Mouse (Mus musculus): ENCODE data around the gene Tph2. TPM values are rescaled to one million over a fixed set of nuclear protein-coding genes. Genes with fewer than 3 reads are reported as not detected.

Gene Tph2
- polyA plus RNA-seq, 1 experiment from 2014 or later: not detected

- Histone ChIP-seq H3K9ac (no peak overlapping the region), H3K9me3 (no peaks in the 10 kb centered on the region), H3K27me3 (no peaks in the 10 kb centered on the region), H3K4me3 (replicated peaks) (no peak overlapping the region), H3K36me3 (replicated peaks) (no peaks in the 10 kb centered on the region), H3K27ac (no peak overlapping the region), H3K4me1 (no peaks in the 10 kb centered on the region), H3K4me2 (no peak overlapping the region)
- WGBS: 53% methylated on average over 4 of the region's 4 CpGs
- ATAC-seq (ENCODE audit: low FRiP score): no peak
These were observed 133.2 kb downstream of the Tph2 start for GRCm38 (mm10) chr10:115051602-115052001.

GRCm38 (mm10) chr10:115050674-115051073, 134.1 kb downstream of the Tph2 start:
- ATAC-seq (ENCODE audit: low FRiP score): 0 out of 2 replicates have a peak, but pooled peaks have one; percentile 51
- Histone ChIP-seq H3K36me3 (replicated peaks) (no peaks in the 10 kb centered on the region), H3K9ac (no peak overlapping the region), H3K27me3 (no peaks in the 10 kb centered on the region), H3K4me3 (replicated peaks) (no peak overlapping the region), H3K9me3 (no peaks in the 10 kb centered on the region), H3K27ac (no peak overlapping the region), H3K4me1 (no peaks in the 10 kb centered on the region), H3K4me2 (no peak overlapping the region)
- 89% methylated on average over 12 of the region's 12 CpGs for WGBS

GRCm38 (mm10) chr10:115050178-115050577, 134.6 kb downstream of the Tph2 start:
- ATAC-seq (ENCODE audit: low FRiP score): no peak
- no peak overlapping the region for H3K4me3 ChIP-seq (replicated peaks)
- WGBS: 62% methylated on average over 8 of the region's 8 CpGs

GRCm38 (mm10) chr10:115048565-115048964, 136.3 kb downstream of the Tph2 start:
- Histone ChIP-seq H3K4me1 (no peaks in the 10 kb centered on the region), H3K9ac (no peak overlapping the region), H3K4me3 (replicated peaks) (no peak overlapping the region), H3K36me3 (replicated peaks) (no peaks in the 10 kb centered on the region), H3K27ac (no peak overlapping the region), H3K4me2 (no peak overlapping the region), H3K27me3 (no peaks in the 10 kb centered on the region), H3K9me3 (no peaks in the 10 kb centered on the region)
- ATAC-seq (ENCODE audit: low FRiP score): no peak
- WGBS: 95% methylated on average over 2 of the region's 2 CpGs

More at GRCm38 (mm10) chr10:115050178-115050577, 134.6 kb downstream of the Tph2 start:
- H3K4me2 ChIP-seq: no peak overlapping the region
- H3K27me3 ChIP-seq: no peaks in the 10 kb centered on the region
- no peaks in the 10 kb centered on the region for H3K36me3 ChIP-seq (replicated peaks)
- no peak overlapping the region for H3K9ac ChIP-seq
- H3K27ac ChIP-seq: no peak overlapping the region
- no peaks in the 10 kb centered on the region for H3K9me3 ChIP-seq
- no peaks in the 10 kb centered on the region for H3K4me1 ChIP-seq

- no peak overlapping the region for H3K4me3 ChIP-seq (replicated peaks)
- no peak for ATAC-seq (ENCODE audit: low FRiP score)
- WGBS: 88% methylated on average over 9 of the region's 9 CpGs
- H3K4me2 ChIP-seq: no peak overlapping the region
- no peak overlapping the region for H3K9ac ChIP-seq
- no peaks in the 10 kb centered on the region for H3K27me3 ChIP-seq
- no peaks in the 10 kb centered on the region for H3K36me3 ChIP-seq (replicated peaks)
- H3K9me3 ChIP-seq: no peaks in the 10 kb centered on the region
- no peaks in the 10 kb centered on the region for H3K4me1 ChIP-seq
- H3K27ac ChIP-seq: no peak overlapping the region
These were observed 149.1 kb downstream of the Tph2 start for GRCm38 (mm10) chr10:115035748-115036147.

Other genes starting within 250 kb of the Tph2 start
- gene Tbc1d15, start 66.4 kb upstream of the Tph2 start, polyA plus RNA-seq (2016; fragmentation: Nextera tagmentation; extraction: Ambion mirVana): 45.5 and 48.1 TPM in 2 replicates
- gene Rab21, start 130.6 kb upstream of the Tph2 start, polyA plus RNA-seq (2016; fragmentation: Nextera tagmentation; extraction: Ambion mirVana): 5.2 and 5.3 TPM in 2 replicates
- 35.3 and 43.3 TPM in 2 replicates for gene Tmem19, start 177.5 kb upstream of the Tph2 start, polyA plus RNA-seq (2016; fragmentation: Nextera tagmentation; extraction: Ambion mirVana)
- gene Thap2, start 199.4 kb upstream of the Tph2 start, polyA plus RNA-seq (2016; fragmentation: Nextera tagmentation; extraction: Ambion mirVana): 32.3 and 36.9 TPM in 2 replicates
- 26.1 and 26.7 TPM in 2 replicates for gene Zfc3h1, start 199.9 kb upstream of the Tph2 start, polyA plus RNA-seq (2016; fragmentation: Nextera tagmentation; extraction: Ambion mirVana)